Mouse (Mus musculus) E14TG2a.4 (cell line): Measurements from ENCODE around the gene Rpl35a.

Experiments used
- CTCF ChIP-seq: conservative IDR thresholded peaks from 2 replicates; pipeline ENCODE4 v1.5.1; 2014; ENCODE audit warnings: low read length
- NANOG ChIP-seq: IDR thresholded peaks from 2 replicates; pipeline ENCODE4 v1.6.1; 2014; ENCODE audit warnings: borderline replicate concordance, low read length, mixed read lengths

DNA sequence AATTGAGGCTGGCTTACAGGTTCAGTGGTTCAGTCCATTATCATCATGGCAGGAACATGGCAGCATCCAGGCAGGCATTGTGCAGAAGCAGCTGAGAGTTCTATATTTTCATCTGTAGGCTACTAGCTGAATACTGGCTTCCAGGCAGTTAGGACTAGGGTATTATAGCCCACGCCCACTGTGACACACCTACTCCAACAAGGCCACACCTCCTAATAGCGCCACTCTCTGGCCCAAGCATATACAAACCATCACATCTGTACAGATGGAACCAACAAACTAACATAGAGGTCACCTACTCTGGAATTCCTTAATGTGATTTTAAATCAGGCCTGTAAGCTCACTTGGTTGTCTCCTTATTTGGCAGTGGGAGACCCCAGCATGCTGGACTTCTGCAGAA lies 7.6 kb upstream of the Rpl35a start:
- no peak for TF ChIP-seq CTCF
- no peak for TF ChIP-seq NANOG
